Mouse (Mus musculus): ENCODE data around the gene Ppip5k2. TPM values are rescaled to one million over a fixed set of nuclear protein-coding genes. Genes with fewer than 3 reads are reported as not detected.
"Not testable (repeated sequence)": the region's sequence is repeated elsewhere in the genome, so short reads cannot be mapped to it uniquely, and the experiment has no call there.

Ppip5k2 gene
- 18.6 TPM in 2 replicates for polyA plus RNA-seq (2012; rRNA removed)

DNA sequence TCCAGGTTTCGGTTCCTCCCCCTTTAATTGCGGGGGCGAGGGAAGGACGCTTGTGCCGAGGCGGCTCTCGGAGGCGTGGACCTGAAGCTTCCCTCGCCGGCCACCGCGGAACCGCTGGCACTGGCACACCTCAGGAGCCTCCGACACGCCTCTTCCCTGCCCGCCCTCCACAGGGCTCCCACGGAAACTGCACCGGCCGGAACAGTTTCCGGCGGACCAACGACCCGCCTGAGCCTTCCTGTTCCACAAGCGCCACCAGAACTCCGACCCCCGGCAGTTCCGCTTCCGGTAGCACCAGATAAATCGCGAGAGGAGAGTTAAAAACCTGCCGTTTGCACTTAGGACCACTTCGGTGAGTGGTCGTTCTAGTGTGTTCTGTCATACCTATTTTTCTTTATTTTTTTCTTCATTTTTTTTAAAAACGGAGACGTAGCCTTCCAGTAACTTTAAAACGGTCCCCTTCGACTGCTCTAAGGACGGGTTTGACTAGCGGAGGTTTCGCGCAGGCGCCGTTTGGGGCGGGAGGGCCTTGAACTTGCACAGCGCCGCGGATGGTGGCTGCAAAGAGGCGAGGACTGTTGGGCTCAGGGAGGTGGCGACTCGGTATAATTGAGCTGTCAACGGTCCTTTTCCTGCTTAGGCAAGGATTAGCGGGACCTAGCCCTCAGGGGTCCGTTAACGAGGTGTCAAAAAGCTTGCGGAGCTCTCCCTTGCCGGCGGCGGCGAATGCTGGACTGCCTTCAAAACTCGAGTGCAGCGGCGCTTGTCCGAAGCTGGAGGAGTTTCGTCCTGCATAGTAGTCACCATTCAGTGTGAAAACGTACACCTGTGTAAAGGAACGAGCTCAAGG, at the start of gene Ppip5k2, which contains the start of gene Gin1:
Ppip5k2 (minus strand) TSS at position 508 of the 850 bp plus-strand sequence.
Gin1 (plus strand) TSS at position 269 of the 850 bp plus-strand sequence.
- peak; percentile 83 to 95 for DNase-seq (ENCODE audit: extremely low spot score in 1 of 2, low spot score in 1 of 2)

DNA sequence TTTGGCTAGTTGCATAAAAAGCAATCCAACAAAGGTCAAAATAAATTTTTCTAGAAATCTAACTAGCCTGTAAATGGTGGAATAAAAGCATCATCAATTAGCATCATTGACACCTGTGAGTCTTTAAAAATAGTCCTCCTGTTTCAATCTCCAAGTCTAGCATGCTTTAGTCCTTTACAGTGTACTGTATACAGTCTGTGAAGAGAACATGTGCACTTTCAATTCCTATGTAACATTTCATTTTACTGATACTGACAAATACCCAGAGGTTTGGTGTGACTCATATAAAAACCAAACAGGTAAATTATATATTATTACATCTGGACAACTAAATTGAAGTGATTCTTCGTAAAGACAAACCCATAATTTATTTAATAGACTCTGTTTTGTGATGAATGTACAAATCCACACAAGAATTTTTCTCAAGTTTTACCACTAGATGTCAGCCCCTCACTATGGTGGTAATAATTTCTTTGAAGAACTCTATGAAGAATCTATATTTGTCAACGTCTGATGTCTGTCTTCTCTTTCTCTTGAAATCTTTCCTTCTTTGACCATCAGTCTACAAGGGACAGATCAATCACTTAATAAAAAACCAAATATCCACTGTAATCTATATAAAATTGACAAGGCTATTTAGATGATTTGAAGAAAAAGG, 39.2 kb upstream of the Ppip5k2 start:
- DNase-seq (ENCODE audit: extremely low spot score in 1 of 2, low spot score in 1 of 2): peak in 1 of 2 experiments; percentile 74

DNA sequence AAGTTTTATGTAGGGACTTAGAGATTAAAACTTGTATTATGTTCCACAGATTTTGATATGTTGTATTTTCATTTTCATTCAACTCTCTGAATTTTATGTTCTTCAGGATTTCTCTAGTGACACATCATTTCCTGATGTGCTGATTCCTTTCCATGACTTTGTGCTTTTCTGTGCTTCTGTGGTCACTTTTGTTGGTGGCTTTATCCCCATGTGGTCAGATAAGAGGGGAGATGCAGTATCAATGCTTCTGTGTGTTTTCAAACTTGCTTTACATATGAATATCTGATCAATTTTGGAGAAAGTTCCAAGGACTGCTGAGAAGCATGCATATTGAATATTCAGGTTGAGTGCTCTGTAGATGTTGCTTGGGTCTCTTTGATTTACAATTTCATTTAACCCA, 34.3 kb upstream of the Ppip5k2 start:
- no peak for DNase-seq (ENCODE audit: extremely low spot score in 1 of 2, low spot score in 1 of 2)

DNA sequence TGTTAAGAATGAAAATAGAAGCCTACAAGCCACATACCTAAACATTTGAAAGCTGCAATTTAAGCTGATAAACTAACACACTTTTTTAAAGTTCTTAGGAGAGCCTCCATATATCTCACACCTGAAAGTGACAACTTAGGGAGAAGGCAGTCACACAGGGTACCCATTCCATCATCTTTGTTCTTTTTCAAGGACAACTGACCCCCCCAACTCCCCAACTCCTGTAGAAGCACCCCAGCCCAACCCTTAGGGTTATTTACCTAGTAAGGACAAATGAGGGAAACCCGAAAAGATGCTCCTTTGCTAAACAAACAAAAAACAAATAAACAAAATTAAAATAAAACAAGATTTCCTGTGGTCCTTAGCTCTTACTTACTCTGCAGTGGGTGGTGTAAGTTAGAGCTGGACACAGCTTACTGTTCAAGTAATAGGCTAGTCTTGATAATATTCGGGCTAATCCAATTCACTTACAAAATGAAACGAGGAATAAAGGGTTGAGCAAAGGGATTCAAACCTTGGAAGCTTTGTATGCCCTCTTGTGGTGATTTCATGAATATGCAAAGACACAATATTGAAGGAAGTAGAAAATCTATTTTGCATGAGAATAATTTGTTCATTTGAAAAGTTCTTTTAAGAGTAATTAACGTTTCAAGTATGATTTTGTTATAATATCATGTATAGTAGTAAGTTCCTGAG, 32.1 kb upstream of the Ppip5k2 start:
- peak in 1 of 2 experiments; percentile 26 for DNase-seq (ENCODE audit: extremely low spot score in 1 of 2, low spot score in 1 of 2)

DNA sequence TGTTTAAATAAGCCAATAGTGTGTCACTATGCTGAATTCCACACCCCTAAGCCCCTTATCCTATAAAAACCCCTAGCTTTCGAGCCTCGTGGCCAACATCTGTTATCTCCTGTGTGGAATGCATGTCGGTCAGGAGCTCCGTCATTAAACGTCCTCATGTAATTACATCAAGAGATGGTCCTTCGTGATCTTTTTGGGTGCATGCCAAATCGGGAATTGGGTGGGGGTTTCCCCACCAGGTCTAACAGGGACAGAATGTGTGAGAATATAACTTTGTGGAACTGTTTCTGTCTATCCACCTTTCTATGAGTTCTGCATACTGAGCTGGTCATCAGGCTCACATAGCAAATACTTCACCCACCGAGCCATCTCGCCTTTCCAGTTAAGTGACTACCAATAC, 25.7 kb upstream of the Ppip5k2 start:
- no peak for DNase-seq (ENCODE audit: extremely low spot score in 1 of 2, low spot score in 1 of 2)

DNA sequence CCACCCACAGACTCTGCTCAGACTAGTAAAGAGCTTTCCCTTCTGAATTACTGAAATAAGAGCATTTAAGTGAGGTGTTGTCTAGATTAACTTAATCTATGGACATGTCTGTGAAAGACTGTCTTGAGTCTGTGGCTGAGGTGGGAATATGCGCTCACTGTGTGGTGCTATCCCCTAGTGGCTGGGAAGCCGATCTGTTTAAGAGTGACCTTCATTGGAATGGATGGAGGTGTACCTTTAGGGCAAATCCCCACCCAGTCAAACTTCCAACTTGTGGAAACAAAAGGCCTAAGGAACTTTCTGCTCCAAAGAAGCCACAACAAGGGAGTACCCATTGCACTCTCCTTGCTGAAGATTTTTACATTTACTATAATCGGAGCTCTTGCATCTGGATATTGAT, 23.9 kb upstream of the Ppip5k2 start:
- DNase-seq (ENCODE audit: extremely low spot score in 1 of 2, low spot score in 1 of 2): no peak

DNA sequence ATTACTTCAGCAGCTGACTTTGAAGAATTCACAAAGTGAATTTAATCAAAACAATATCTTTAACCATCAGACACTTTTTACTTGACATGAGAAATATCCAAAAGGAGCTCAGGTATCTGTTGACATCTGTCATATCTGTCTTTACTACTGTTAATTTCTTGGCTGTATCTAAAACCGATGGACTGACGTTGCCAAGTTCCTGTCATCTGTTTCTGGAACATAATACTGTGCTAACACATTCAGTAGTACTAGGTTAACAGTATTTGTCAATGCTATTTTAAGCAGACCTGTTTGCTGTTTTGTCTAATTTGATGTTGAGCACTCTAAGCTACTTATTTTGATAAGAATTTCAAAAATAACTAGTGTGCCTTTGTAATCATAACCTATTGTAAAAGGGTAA, 18.3 kb upstream of the Ppip5k2 start:
- DNase-seq (ENCODE audit: extremely low spot score in 1 of 2, low spot score in 1 of 2): no peak

DNA sequence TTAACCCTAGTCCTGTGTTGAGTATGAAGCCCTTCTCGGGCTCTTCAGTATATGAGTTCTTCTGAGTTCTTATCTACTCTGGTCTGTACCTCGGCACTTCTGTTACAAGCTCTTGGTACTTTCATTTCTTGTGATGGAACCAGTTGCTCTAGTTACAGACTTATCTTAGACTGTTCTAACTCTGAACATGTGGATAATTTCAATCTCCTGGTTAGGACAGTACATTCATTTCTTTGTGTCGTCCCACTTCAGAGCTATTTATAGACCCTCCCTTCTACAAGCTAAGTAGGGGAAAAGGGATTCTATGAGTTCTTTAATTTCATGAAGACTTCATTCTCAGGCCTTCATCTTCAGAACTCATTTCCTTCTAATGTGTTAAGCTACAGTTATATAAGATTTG, 17.5 kb upstream of the Ppip5k2 start:
- DNase-seq (ENCODE audit: extremely low spot score in 1 of 2, low spot score in 1 of 2): no peak

DNA sequence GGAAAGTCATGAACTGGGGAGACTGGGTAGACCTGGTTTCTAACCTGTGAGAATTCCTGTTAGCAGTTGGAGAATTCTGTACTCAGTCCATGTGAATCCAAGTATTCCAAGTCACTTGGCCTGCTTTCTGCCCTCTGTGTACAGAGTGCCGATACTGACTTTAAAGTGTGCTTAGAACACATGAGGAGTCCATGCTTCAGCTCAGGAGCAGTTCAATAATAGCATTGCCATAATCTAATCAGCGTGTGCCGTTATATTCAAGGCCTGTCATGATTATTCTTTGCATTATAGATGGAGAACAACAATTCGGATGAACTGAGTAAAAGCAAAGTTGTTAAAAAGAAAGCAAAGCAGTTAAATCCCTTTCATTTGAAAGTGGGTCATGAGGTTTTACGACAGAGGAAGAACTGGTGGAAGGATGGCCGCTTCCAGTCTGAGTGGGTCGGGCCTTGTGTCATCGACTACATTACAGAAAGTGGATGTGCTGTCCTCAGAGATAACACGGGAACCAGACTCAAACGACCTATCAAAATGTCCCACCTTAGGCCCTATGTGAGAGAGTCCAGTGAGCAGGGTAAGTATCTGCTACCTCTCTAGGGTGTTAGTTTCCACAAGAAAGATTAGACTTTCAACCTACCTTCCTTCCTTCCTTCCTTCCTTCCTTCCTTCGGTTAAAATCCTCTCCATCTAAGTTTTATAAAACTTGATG, 15.6 kb upstream of the Ppip5k2 start:
- no peak for DNase-seq (ENCODE audit: extremely low spot score in 1 of 2, low spot score in 1 of 2)

DNA sequence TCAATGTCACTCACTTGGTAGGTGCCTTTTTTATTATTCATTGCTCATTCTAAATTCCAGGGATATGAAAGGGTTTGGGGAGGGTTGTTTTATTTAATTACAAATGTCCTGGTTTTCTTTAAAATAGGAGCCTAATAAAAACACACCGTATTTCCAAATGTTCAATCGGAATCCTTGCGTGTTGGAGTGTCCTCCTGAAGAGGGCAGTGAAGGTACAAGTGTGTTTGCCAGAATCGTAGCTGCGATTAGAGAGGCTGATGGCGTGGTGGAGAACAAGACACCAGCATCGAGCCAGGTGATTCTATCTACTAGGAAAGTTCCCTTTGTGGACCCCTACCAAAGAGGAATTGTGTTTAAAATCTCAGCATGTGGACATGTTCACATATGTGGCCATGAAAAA, 14.7 kb upstream of the Ppip5k2 start:
- no peak for DNase-seq (ENCODE audit: extremely low spot score in 1 of 2, low spot score in 1 of 2)

DNA sequence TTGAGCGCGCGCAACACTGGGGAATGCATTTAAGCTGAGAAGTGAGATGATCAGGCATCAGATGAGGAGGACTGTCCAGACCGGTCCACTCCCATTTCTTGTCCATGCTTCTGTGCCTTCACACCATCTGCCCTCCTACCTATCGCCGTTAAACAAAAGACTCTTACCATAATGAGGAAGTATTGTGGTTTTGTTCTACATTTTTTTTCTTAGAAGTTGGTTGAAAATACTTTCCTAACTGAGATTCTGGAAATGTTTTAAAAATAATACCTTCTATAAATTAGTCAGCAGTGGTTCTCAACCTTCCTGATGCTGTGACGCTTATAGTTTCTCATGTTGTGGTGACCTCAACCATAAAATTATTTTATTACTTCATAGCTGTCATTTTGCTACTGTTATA, 11.5 kb upstream of the Ppip5k2 start:
- no peak for DNase-seq (ENCODE audit: extremely low spot score in 1 of 2, low spot score in 1 of 2)

DNA sequence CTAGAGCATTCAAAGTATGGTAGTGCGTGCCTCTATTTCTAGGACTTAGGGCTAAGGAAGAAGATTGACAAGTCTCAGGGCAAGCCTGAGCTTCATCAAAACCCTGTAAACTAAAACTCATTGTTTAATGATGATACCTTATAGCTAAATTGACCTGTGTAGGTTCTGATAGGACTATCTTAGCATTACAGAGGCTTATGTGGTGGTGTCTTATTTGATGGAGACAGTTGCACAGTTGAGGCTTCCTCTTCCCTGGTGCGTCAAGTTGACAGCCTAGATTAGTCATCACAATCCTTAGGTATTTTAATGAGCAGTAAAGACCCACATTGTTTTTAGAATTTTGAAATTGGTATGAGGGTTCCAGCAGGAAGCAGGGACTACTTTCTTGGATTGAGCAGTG, 3.8 kb upstream of the Ppip5k2 start:
- DNase-seq (ENCODE audit: extremely low spot score in 1 of 2, low spot score in 1 of 2): no peak

DNA sequence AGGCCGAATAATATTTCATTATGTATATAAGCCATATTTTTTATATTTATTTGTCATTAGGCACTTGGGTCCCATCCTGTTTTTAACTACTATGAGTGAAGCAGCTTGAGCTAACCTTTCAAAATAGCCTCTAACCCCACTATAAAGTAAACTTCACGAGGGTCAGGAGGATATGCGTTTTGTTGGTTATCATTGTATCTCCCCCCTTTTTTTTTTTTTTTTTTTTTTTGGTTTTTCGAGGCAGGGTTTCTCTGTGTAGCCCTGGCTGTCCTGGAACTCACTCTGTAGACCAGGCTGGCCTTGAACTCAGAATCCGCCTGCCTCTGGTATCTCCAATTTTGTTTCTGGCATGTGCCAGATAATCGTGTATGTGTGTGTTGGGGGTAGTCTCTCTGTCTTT, 3.2 kb upstream of the Ppip5k2 start:
- DNase-seq (ENCODE audit: extremely low spot score in 1 of 2, low spot score in 1 of 2): no peak

DNA sequence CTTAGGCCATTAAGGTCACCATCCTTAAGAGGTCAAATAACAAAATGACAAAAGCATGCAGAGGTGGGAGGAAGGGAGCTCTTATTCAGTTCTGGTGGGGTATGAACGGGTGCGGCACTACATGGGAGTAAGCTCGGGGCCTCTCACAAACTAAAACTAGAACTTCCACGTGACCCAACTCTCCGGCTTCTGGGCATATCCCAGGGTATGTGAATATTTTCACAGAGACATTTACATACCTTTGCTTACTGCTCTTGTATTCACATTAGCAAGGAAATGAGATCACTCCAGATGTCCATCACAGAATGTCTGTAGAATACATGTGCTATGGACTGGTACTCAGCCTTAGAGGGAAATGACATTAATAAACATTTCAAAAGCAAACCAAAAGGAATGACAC, 1.5 kb upstream of the Ppip5k2 start:
- DNase-seq (ENCODE audit: extremely low spot score in 1 of 2, low spot score in 1 of 2): no peak

DNA sequence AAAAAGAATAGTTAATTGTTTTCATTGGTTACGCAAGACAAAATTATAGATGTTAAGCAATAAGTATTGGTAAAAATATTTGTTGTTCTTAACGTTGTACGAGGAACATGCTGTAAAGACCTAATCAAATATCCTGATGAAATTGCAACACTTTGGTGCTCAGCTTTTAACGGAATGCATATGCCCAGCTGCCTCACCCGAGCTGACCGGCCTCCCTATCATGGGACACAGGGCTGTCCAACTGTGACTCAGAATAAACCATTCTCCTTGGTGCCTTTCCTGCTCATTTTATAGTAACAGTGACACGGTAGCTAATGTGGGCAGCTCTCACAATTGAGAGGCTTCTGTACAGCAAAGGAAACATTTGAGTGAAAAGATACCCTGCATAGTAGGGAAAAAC, 907 bp upstream of the Ppip5k2 start:
- no peak for DNase-seq (ENCODE audit: extremely low spot score in 1 of 2, low spot score in 1 of 2)

DNA sequence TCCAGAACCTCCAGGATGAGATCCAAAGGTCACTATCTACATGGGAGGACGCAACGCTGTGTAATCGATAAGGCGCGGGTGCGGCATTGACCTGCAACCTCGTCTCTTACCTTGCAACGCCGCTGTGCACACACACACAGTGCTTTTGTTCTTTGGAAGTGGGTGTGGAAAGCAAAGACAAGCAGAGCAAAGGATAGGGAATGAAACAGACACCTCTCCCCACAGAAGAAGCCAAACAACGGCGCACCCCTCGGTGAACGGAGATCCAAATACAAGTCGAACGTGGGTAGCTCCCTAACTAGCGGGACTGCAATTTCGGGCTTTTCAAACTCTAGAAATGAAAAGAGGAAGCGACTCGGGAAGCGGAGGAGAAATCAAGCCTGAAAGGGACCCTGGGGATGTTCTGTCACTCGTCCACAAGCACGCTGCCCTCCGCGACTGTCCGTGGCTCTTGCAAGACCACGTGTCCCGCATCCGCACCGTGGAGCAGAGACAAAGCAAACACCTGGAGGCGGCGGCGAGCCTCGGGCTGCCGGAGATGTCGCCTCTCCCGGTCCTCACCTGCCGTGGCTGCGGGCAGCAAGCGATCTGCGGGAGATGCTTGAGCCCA, 812 bp downstream of the Ppip5k2 start:
- DNase-seq (ENCODE audit: extremely low spot score in 1 of 2, low spot score in 1 of 2): peak in 1 of 2 experiments; percentile 31

DNA sequence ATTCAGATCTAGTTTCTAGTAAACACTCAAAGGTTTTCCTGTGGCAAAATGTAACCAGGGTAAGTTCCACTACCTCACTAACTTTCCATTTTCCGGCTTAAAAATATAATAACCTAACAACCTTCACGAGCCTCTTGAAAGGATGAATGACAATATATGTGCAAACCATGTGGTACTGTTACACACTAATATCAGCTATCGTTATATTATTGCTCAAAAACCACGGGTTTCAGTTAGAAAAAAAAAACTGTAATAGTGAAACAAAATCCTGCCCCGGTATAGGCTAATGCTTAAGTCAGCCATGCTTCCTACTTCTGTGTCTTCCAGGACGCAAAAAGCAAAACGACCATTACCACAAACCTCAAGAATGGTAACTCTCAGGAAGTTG, 1.3 kb downstream of the Ppip5k2 start:
- no peak for DNase-seq (ENCODE audit: extremely low spot score in 1 of 2, low spot score in 1 of 2)

DNA sequence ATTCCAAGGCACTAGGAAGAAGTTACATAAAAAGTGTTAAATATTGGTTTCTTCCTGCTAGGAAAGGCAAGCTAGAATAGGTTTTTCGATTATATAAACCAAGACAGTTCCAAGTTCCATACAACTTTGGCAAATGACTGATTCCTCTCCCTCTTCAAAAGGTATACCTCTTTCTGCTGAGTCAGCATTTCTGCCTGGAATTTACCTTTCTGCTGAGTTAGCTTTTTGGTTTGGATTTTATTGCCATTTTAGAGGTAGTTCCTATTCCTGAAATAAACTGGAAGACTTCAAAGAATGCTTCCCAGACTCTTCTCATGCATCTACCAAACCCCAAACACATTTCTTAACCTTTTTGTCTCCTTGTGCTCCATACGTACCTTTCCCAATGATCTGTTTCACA, 2.1 kb downstream of the Ppip5k2 start:
- no peak for DNase-seq (ENCODE audit: extremely low spot score in 1 of 2, low spot score in 1 of 2)

DNA sequence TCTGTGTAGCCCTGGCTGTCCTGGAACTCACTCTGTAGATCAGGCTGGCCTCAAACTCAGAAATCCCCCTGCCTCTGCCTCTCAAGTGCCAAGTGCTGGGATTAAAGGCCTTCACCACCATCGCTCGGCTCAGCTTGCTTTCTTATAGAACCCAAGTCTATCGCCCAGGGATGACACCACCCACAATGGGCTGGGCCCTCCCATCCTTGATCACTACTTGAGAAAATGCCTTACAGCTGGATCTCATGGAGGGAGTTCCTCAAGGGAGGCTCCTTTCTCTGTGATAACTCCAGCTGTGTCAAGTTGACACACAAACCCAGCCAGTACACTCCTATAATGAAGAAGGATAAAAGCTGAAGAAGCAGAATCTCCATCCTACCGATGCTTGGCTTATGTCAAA, 4.5 kb downstream of the Ppip5k2 start:
- DNase-seq (ENCODE audit: extremely low spot score in 1 of 2, low spot score in 1 of 2): not testable (repeated sequence)

DNA sequence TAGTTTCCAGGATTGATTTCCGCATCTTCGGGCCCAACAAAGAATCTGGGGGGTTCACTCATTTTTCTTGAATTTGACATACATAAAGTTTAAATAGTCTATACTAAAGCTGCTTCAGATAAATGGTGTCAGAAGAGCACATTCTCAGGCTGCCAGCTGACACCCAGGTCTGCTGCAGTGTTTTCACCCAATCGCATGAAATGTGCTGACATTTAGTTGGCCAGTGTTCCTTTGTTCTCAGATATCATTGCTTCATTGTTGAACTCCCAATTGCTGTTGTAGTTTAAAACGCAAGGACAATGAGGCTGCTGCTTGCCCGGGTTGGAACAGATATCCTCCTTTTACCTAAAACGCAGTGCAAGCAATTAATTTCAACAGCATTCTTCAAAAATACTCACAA, 8.7 kb downstream of the Ppip5k2 start:
- no peak for DNase-seq (ENCODE audit: extremely low spot score in 1 of 2, low spot score in 1 of 2)
